Mouse (Mus musculus): ENCODE results near the gene Olfr715b.
"Not testable (repeated sequence)": the region's sequence is repeated elsewhere in the genome, so short reads cannot be mapped to it uniquely, and the experiment has no call there.

Olfr715b gene

GRCm38 (mm10) chr7:107110269-107110668 lies at the start of gene Olfr715b:
TSS of gene Olfr715b (minus strand) at chr7:107110369.
- DNase-seq (ENCODE audit: low read depth, low spot score) = not testable (repeated sequence)

- not testable (repeated sequence) for DNase-seq (ENCODE audit: low read depth, low spot score)
These were observed 27.9 kb upstream of the Olfr715b start, which contains the start of gene Olfr716 for GRCm38 (mm10) chr7:107138027-107138426. TSS of gene Olfr716 (plus strand) at chr7:107138327.

- DNase-seq (ENCODE audit: low read depth, low spot score) = not testable (repeated sequence)
These were observed 20.8 kb upstream of the Olfr715b start, which contains the start of gene Olfr715 for GRCm38 (mm10) chr7:107130983-107131382. TSS of gene Olfr715 (minus strand) at chr7:107131083.

DNA sequence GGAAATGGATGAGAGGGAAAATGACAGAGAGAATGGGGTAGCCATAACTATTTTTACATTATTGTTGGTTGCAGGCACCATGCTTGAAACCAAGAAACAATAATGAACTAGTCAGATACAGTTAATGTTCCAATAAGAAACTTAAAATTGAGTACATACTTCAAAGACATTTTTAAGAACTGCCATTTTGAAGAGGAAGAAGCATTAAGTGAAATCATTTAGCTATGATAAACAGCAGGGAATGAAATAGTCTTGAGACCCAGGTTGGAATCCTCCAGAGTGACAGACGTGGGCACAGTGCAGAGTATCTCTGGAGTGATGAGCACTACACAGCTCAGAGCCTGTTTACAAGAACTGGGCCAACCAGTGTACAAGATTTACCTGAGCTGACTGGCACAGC lies 17.2 kb downstream of the Olfr715b start, which contains the start of gene Olfr17:
Gene Olfr17, plus strand, starts transcription at position 301 of the 400 bp plus-strand sequence.
- DNase-seq (ENCODE audit: low read depth, low spot score) = no peak

- DNase-seq (ENCODE audit: low read depth, low spot score) = no peak
These were observed 39.5 kb downstream of the Olfr715b start, which contains the start of gene Olfr714 for GRCm38 (mm10) chr7:107070681-107071080. TSS of gene Olfr714 (plus strand) at chr7:107070981.
